Mouse (Mus musculus): ENCODE results near the gene Dock7. TPM values are rescaled to one million over a fixed set of nuclear protein-coding genes. Genes with fewer than 3 reads are reported as not detected.

The Dock7 gene
- polyA plus RNA-seq, 1 experiment from 2014 or later = 8.1 TPM

DNA sequence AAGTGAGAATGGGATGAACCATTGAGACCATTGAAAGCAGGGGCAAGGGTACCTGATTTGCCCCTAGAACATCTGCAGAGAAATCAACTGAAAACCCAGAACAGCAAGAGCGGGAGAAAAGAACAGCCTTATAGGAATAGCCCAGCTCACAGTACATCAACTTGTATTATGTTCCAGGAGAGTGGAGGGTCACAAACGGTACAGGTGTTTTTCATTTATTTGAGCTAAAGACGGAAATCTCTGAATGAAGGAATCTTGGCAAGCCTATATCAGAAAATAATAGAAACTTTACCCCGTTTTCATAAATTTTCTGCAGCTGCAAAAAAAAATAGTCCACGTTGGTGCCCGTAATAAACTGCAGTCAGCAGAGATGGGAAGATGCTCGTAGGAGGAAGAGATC, 22.6 kb upstream of the Dock7 start:
- Histone ChIP-seq H3K27me3 (no peaks in the 10 kb centered on the region), H3K4me1 (replicated peaks) (no peaks in the 10 kb centered on the region), H3K9ac (no peak overlapping the region), H3K9me3 (replicated peaks) (no peaks in the 10 kb centered on the region), H3K36me3 (replicated peaks) (no peaks in the 10 kb centered on the region), H3K4me3 (replicated peaks) (no peak overlapping the region), H3K4me2 (no peak overlapping the region), H3K27ac (replicated peaks) (no peak overlapping the region)
- no peak for ATAC-seq (ENCODE audit: insufficient read depth)
- WGBS (ENCODE audit: insufficient replicate concordance) = 65% methylated on average over 7 of the region's 7 CpGs

- no peaks in the 10 kb centered on the region for H3K36me3 ChIP-seq (replicated peaks)
- H3K4me1 ChIP-seq (replicated peaks) = 0 out of 2 replicates have a peak, but pooled peaks cover 3% of the 10 kb centered on the region
- no peak overlapping the region for H3K9ac ChIP-seq
- H3K4me2 ChIP-seq = no peak overlapping the region
- H3K27ac ChIP-seq (replicated peaks) = no peak overlapping the region
- 54% methylated on average over 3 of the region's 3 CpGs for WGBS (ENCODE audit: insufficient replicate concordance)
- no peak overlapping the region for H3K4me3 ChIP-seq (replicated peaks)
- no peak for ATAC-seq (ENCODE audit: insufficient read depth)
- no peaks in the 10 kb centered on the region for H3K9me3 ChIP-seq (replicated peaks)
- no peaks in the 10 kb centered on the region for H3K27me3 ChIP-seq
Measured at GRCm38 (mm10) chr4:99141578-99141977, 20.9 kb upstream of the Dock7 start.

GRCm38 (mm10) chr4:99141171-99141570, 20.5 kb upstream of the Dock7 start:
- no peaks in the 10 kb centered on the region for H3K36me3 ChIP-seq (replicated peaks)
- no peak overlapping the region for H3K4me3 ChIP-seq (replicated peaks)
- 65% methylated on average over 1 of the region's 1 CpGs for WGBS (ENCODE audit: insufficient replicate concordance)
- no peaks in the 10 kb centered on the region for H3K9me3 ChIP-seq (replicated peaks)
- no peak overlapping the region for H3K9ac ChIP-seq
- 0 out of 2 replicates have a peak, but pooled peaks cover 3% of the 10 kb centered on the region for H3K4me1 ChIP-seq (replicated peaks)
- H3K4me2 ChIP-seq = no peak overlapping the region
- no peak for ATAC-seq (ENCODE audit: insufficient read depth)
- H3K27me3 ChIP-seq = no peaks in the 10 kb centered on the region
- no peak overlapping the region for H3K27ac ChIP-seq (replicated peaks)

- Histone ChIP-seq H3K4me2 (no peak overlapping the region), H3K9me3 (replicated peaks) (no peaks in the 10 kb centered on the region), H3K27ac (replicated peaks) (no peak overlapping the region), H3K27me3 (peaks cover 3% of the 10 kb centered on the region; the same call in 1 of the 2 replicates), H3K4me3 (replicated peaks) (no peak overlapping the region), H3K9ac (no peak overlapping the region), H3K4me1 (replicated peaks) (0 out of 2 replicates have a peak, but pooled peaks cover 3% of the 10 kb centered on the region), H3K36me3 (replicated peaks) (no peaks in the 10 kb centered on the region)
- ATAC-seq (ENCODE audit: insufficient read depth) = 0 out of 2 replicates have a peak, but pooled peaks have one; percentile 37
- 42% methylated on average over 8 of the region's 8 CpGs for WGBS (ENCODE audit: insufficient replicate concordance)
Measured at GRCm38 (mm10) chr4:99137986-99138641, 17.4 kb upstream of the Dock7 start.

- 49% methylated on average over 3 of the region's 3 CpGs for WGBS (ENCODE audit: insufficient replicate concordance)
- Histone ChIP-seq H3K9me3 (replicated peaks) (no peaks in the 10 kb centered on the region), H3K4me2 (no peak overlapping the region), H3K9ac (no peak overlapping the region), H3K27ac (replicated peaks) (no peak overlapping the region), H3K36me3 (replicated peaks) (no peaks in the 10 kb centered on the region), H3K4me1 (replicated peaks) (0 out of 2 replicates have a peak, but pooled peaks cover 3% of the 10 kb centered on the region), H3K4me3 (replicated peaks) (no peak overlapping the region), H3K27me3 (peaks cover 3% of the 10 kb centered on the region; the same call in 1 of the 2 replicates)
- no peak for ATAC-seq (ENCODE audit: insufficient read depth)
Measured at GRCm38 (mm10) chr4:99134522-99134921, 13.8 kb upstream of the Dock7 start.

DNA sequence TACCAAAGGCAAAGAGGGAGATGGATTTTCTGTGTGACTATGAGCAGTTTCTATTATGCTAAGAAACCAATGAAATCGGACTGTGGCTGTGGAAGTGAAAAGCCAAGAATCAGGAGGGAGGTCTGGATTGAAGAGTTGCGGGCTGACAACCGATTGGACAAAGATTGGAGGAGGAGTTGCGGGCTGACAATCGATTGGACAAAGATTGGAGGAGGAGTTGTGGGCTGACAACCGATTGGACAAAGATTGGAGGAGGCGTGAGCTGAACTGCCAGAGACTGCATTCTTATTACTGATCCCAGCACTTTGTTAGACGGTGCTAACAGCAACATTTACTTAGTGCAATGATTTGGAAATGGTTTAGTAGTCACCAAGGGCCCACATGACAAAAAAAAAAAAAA, 12.6 kb upstream of the Dock7 start:
- no peak overlapping the region for H3K9ac ChIP-seq
- H3K9me3 ChIP-seq (replicated peaks) = no peaks in the 10 kb centered on the region
- 69% methylated on average over 8 of the region's 8 CpGs for WGBS (ENCODE audit: insufficient replicate concordance)
- no peak overlapping the region for H3K27ac ChIP-seq (replicated peaks)
- H3K4me3 ChIP-seq (replicated peaks) = no peak overlapping the region
- no peak overlapping the region for H3K4me2 ChIP-seq
- no peak for ATAC-seq (ENCODE audit: insufficient read depth)
- H3K27me3 ChIP-seq = peaks cover 3% of the 10 kb centered on the region; the same call in 1 of the 2 replicates
- H3K4me1 ChIP-seq (replicated peaks) = 0 out of 2 replicates have a peak, but pooled peaks cover 3% of the 10 kb centered on the region
- H3K36me3 ChIP-seq (replicated peaks) = no peaks in the 10 kb centered on the region

DNA sequence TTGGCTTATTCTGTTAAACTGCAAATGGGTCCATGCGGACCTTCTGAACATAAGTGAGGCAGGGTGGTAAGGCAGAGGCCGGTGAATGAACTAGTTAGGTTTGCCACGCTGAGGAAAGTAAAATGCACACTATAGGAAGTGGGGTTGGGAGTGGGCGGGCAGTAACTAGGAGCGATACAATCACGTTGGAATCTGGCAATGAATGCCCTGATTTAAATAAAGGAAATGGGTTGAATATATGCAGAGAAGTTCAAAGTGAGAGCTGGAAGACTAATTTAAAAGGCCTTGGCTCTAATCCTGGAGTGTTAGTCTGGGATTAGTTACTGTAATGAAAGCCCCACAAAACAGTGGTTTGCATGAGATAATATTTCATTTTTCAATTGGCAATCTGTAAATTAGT, 12.0 kb upstream of the Dock7 start:
- ATAC-seq (ENCODE audit: insufficient read depth) = no peak
- WGBS (ENCODE audit: insufficient replicate concordance) = 53% methylated on average over 6 of the region's 6 CpGs
- Histone ChIP-seq H3K9ac (no peak overlapping the region), H3K4me3 (replicated peaks) (no peak overlapping the region), H3K9me3 (replicated peaks) (no peaks in the 10 kb centered on the region), H3K36me3 (replicated peaks) (no peaks in the 10 kb centered on the region), H3K4me2 (no peak overlapping the region), H3K27ac (replicated peaks) (no peak overlapping the region), H3K27me3 (peaks cover 3% of the 10 kb centered on the region; the same call in 1 of the 2 replicates), H3K4me1 (replicated peaks) (no peaks in the 10 kb centered on the region)

DNA sequence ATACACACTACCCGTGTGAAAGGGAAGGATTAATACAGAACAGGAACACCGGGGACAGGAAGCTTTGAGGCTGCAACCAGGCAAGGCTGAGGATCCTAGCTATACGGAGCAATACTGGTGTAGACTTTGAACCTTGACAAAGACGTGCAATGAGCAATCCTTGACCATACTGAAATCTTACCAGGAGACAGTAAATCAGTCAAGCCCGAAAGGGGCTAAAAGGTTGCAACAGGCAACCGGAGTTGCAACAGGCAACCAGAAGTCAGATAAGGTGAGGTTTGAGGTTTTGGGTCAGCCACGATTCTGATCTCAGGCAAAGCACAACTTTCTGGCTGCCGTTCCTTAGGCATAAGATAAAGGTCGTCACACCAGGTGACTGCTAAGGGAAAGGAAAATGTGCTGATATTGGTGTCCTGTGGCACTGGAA, 10.5 kb upstream of the Dock7 start:
- Histone ChIP-seq H3K27ac (replicated peaks) (no peak overlapping the region), H3K4me2 (no peak overlapping the region), H3K36me3 (replicated peaks) (no peaks in the 10 kb centered on the region), H3K9ac (no peak overlapping the region), H3K27me3 (peaks cover 3% of the 10 kb centered on the region; the same call in 1 of the 2 replicates), H3K4me3 (replicated peaks) (no peak overlapping the region), H3K9me3 (replicated peaks) (no peaks in the 10 kb centered on the region), H3K4me1 (replicated peaks) (no peaks in the 10 kb centered on the region)
- ATAC-seq (ENCODE audit: insufficient read depth) = no peak
- WGBS (ENCODE audit: insufficient replicate concordance) = 20% methylated on average over 9 of the region's 9 CpGs

DNA sequence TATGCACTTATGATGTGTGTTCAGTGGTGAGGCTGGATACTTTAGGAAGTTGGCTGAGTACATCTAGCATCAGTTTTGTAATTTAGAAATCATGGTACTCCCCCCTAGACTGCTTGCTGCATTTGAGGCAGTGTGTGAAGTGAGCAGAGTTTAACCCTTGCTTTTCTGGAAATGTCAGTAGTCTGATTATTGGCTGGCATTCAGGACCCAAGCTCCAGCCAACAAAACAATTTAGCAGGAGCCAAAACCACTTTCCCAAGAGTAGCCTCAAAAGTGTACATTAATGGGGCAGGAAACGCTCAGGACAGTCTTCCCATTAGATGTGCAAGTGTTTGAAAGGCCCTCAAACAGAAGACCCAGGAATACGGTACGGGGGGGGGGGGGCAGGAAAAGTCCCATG, 2.8 kb upstream of the Dock7 start:
- no peak overlapping the region for H3K4me3 ChIP-seq (replicated peaks)
- H3K27ac ChIP-seq (replicated peaks) = no peak overlapping the region
- WGBS (ENCODE audit: insufficient replicate concordance) = 57% methylated on average over 3 of the region's 3 CpGs
- H3K9ac ChIP-seq = no peak overlapping the region
- peaks cover 19% of the 10 kb centered on the region for H3K4me1 ChIP-seq (replicated peaks)
- no peak for ATAC-seq (ENCODE audit: insufficient read depth)
- no peaks in the 10 kb centered on the region for H3K27me3 ChIP-seq
- H3K4me2 ChIP-seq = no peak overlapping the region
- no peaks in the 10 kb centered on the region for H3K9me3 ChIP-seq (replicated peaks)
- H3K36me3 ChIP-seq (replicated peaks) = no peaks in the 10 kb centered on the region

DNA sequence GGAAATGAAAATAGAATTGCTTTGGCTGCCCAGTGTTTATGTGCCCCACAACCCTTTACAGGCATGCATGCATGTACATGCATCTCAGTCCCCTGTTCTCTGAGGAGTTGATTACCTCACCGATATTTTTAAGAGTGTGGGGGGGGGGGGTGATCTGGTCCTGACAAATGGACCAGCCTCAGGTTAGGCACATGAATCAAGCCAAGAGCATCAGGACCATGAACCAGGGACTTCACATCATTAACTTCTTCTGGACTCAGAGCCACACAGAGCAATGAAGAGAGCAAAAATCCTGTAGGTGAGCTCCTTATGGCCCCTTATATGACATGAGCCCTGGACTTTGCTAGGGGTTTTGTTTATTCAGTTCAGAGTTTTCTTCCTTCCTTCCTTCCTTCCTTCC, 2.1 kb upstream of the Dock7 start:
- no peaks in the 10 kb centered on the region for H3K9me3 ChIP-seq (replicated peaks)
- H3K27me3 ChIP-seq = no peaks in the 10 kb centered on the region
- H3K9ac ChIP-seq = no peak overlapping the region
- no peak overlapping the region for H3K27ac ChIP-seq (replicated peaks)
- 76% methylated on average over 1 of the region's 1 CpGs for WGBS (ENCODE audit: insufficient replicate concordance)
- H3K4me3 ChIP-seq (replicated peaks) = no peak overlapping the region
- ATAC-seq (ENCODE audit: insufficient read depth) = no peak
- no peak overlapping the region for H3K4me2 ChIP-seq
- peaks cover 19% of the 10 kb centered on the region for H3K4me1 ChIP-seq (replicated peaks)
- no peaks in the 10 kb centered on the region for H3K36me3 ChIP-seq (replicated peaks)

DNA sequence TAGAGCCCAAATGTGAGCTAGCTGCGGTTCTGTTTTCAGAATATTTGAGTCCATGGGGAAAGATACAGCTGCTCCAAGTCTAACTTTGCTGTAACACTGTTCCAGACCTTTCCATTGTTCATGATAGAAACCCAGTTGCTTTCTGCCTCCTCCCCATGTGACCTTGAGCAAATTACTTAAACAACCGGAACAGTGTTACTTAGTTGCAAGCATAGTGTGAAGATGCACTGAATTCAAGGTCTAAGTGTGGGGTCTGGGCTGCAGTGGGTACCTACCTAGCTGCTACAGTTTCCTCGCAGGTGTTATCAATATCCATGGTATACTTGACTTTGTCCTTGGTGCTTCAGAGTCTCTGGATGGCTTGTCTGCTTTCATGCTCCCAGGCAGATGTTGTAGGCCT, 1.3 kb upstream of the Dock7 start:
- WGBS (ENCODE audit: insufficient replicate concordance) = 59% methylated on average over 3 of the region's 3 CpGs
- Histone ChIP-seq H3K4me2 (no peak overlapping the region), H3K36me3 (replicated peaks) (no peaks in the 10 kb centered on the region), H3K4me1 (replicated peaks) (peaks cover 19% of the 10 kb centered on the region), H3K9ac (no peak overlapping the region), H3K27me3 (no peaks in the 10 kb centered on the region), H3K9me3 (replicated peaks) (no peaks in the 10 kb centered on the region), H3K4me3 (replicated peaks) (no peak overlapping the region), H3K27ac (replicated peaks) (no peak overlapping the region)
- ATAC-seq (ENCODE audit: insufficient read depth) = no peak
